Mouse (Mus musculus) lung, embryonic 14.5 days (tissue): Measurements from ENCODE around the gene Rasgef1b. TPM values are rescaled to one million over a fixed set of nuclear protein-coding genes. Genes with fewer than 3 reads are reported as not detected.
A peak's percentile ranks its signal among the peaks of the same experiment; 100 is the strongest.

Source experiments
- ATAC-seq: fragments of 200-750 bp; cut with Nextera tagmentation; 2 replicates; pipeline ENCODE4 v1.8.0; 2017; ENCODE audit warnings: mild to moderate bottlenecking, moderate TSS enrichment, moderate library complexity; ENCODE audit not compliant: insufficient read depth
- DNase-seq: peaks from one replicate; pipeline ENCODE4 v3.0.0-alpha.2; 2015
- H3K27ac ChIP-seq: fragments of 300-500 bp; sonication (generic); 2 replicates; pipeline ENCODE4 v1.5.1; 2014; ENCODE audit warnings: low read depth, mild to moderate bottlenecking, moderate library complexity
- H3K27me3 ChIP-seq: fragments of 300-500 bp; sonication (generic); 2 replicates; pipeline ENCODE4 v1.6.1; 2014; ENCODE audit warnings: low read length, control low read depth; ENCODE audit not compliant: insufficient read depth
- H3K36me3 ChIP-seq: fragments of 300-500 bp; sonication (generic); 2 replicates; pipeline ENCODE4 v1.6.1; 2014; ENCODE audit warnings: control low read depth; ENCODE audit not compliant: insufficient read depth
- H3K4me1 ChIP-seq: fragments of 300-500 bp; sonication (generic); 2 replicates; pipeline ENCODE4 v1.6.1; 2014; ENCODE audit warnings: antibody characterized with exemption, control low read depth; ENCODE audit not compliant: insufficient read depth
- H3K4me2 ChIP-seq: fragments of 300-500 bp; sonication (generic); 2 replicates; pipeline ENCODE4 v1.6.1; 2014; ENCODE audit warnings: mild to moderate bottlenecking
- H3K4me3 ChIP-seq: fragments of 300-500 bp; sonication (generic); 2 replicates; pipeline ENCODE4 v1.5.1; 2014; ENCODE audit warnings: low read depth, low read length
- H3K9ac ChIP-seq: fragments of 300-500 bp; sonication (generic); 2 replicates; pipeline ENCODE4 v1.6.1; 2014
- H3K9me3 ChIP-seq: fragments of 300-500 bp; sonication (generic); 2 replicates; pipeline ENCODE4 v1.6.1; 2016; ENCODE audit warnings: low read depth, low read length, control low read depth
- CTCF ChIP-seq: IDR thresholded peaks from 2 replicates; pipeline ENCODE4 v1.5.1; 2016; ENCODE audit warnings: antibody characterized with exemption, low read depth
- WGBS: fragments of 180-500 bp; shearing (Covaris S2); extraction: QIAGEN DNeasy Blood & Tissue Kit; methylation state at CpG from one replicate; pipeline ENCODE4 v1.1.7; 2014; 5-methylcytosine and 5-hydroxymethylcytosine counted together
- polyA plus RNA-seq: library from polyadenylated mRNA; unstranded; fragments of >200 nt; fragmentation: Nextera tagmentation; extraction: Ambion mirVana; gene quantifications from 2 replicates; pipeline ENCODE4 v1.2.1, GENCODE M21; 2014

Rasgef1b gene
- polyA plus RNA-seq, 1 experiment from 2014 or later: 15.9 TPM

DNA sequence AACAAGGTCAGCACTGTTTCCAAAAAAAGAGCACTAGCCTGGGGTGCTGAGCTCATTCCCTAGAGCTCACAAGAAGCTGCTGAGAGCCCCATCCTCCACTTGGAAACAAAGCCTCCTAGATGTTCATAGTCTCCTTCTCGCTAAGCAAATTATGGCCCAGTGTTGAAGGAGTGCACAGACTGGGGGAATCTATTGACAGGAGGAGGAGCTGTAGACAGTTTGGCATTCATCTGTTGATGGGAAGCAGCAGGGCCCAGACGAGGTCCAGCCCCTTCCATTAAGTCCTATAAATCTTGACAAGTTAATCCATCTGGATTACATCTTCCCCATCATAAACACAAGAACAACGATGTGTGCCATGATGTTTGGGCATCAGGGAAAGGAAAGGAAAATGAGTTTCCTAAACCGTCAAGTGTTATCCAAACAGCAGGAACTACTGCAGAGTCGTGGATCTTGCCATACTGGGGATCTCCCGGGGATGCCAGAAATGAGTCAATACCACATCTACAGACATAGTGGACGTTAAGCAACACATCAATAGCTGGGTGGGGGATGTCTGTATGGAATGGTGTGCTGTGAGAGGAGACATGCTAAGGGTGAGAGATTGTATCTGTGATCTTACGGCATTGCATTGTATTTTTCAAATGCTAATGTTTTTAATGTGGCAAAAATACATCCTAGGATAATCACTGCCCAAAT lies 206.1 kb downstream of the Rasgef1b start:
- no peak for TF ChIP-seq CTCF
- no peak overlapping the region for H3K4me2 ChIP-seq
- H3K4me1 ChIP-seq: peaks cover 18% of the 10 kb centered on the region
- DNase-seq (peak; percentile 88), ATAC-seq (peak; percentile 94)
- 22% methylated on average over 8 of the region's 8 CpGs for WGBS
- no peaks in the 10 kb centered on the region for H3K27me3 ChIP-seq
- H3K36me3 ChIP-seq: no peaks in the 10 kb centered on the region
- no peak overlapping the region for H3K9ac ChIP-seq
- H3K27ac ChIP-seq: peak overlapping the region; percentile 77
- H3K4me3 ChIP-seq: no peak overlapping the region
- no peaks in the 10 kb centered on the region for H3K9me3 ChIP-seq

GRCm38 (mm10) chr5:99521411-99521810 lies 207.5 kb downstream of the Rasgef1b start:
- Histone ChIP-seq H3K27me3 (no peaks in the 10 kb centered on the region), H3K9ac (no peak overlapping the region), H3K36me3 (no peaks in the 10 kb centered on the region), H3K4me1 (peaks cover 12% of the 10 kb centered on the region; the same call in 1 of the 2 replicates), H3K4me3 (no peak overlapping the region), H3K4me2 (no peak overlapping the region), H3K9me3 (no peaks in the 10 kb centered on the region), H3K27ac (0 out of 2 replicates have a peak overlapping the region, but pooled peaks have one; percentile 52)
- TF ChIP-seq CTCF: no peak
- no peak for ATAC-seq
- peak; percentile 87 for DNase-seq
- 44% methylated on average over 4 of the region's 4 CpGs for WGBS

DNA sequence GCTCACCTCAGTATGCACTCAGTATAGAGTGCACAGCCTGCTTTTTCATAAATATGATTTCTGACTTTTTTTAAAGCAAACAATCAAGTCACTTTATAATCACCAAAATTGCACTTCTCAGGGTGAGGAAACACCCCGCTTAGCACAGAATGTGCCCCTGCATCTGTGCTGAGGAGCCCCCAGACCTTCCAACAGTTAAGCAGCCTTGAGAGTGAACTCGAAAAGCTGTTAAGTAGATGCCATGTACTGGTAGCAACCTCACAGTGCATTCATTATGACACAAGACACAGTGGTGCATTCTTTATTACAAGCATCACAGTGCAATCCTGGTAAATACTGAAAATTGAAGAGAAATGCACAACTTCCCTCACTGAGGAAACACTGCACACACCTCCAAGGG lies 209.3 kb downstream of the Rasgef1b start:
- H3K4me1 ChIP-seq: peaks cover 12% of the 10 kb centered on the region; the same call in 1 of the 2 replicates
- no peak overlapping the region for H3K27ac ChIP-seq
- 73% methylated on average over 2 of the region's 2 CpGs for WGBS
- H3K9me3 ChIP-seq: no peaks in the 10 kb centered on the region
- H3K36me3 ChIP-seq: no peaks in the 10 kb centered on the region
- TF ChIP-seq CTCF: no peak
- ATAC-seq (no peak), DNase-seq (no peak)
- no peaks in the 10 kb centered on the region for H3K27me3 ChIP-seq
- no peak overlapping the region for H3K4me2 ChIP-seq
- no peak overlapping the region for H3K4me3 ChIP-seq
- no peak overlapping the region for H3K9ac ChIP-seq

- peaks cover 12% of the 10 kb centered on the region; the same call in 1 of the 2 replicates for H3K4me1 ChIP-seq
- 35% methylated on average over 4 of the region's 4 CpGs for WGBS
- H3K4me3 ChIP-seq: no peak overlapping the region
- H3K36me3 ChIP-seq: no peaks in the 10 kb centered on the region
- H3K27ac ChIP-seq: no peak overlapping the region
- no peaks in the 10 kb centered on the region for H3K9me3 ChIP-seq
- no peak for TF ChIP-seq CTCF
- no peak overlapping the region for H3K4me2 ChIP-seq
- no peak overlapping the region for H3K9ac ChIP-seq
- DNase-seq (peak; percentile 57), ATAC-seq (no peak)
- H3K27me3 ChIP-seq: no peaks in the 10 kb centered on the region
Observed at GRCm38 (mm10) chr5:99519023-99519422, 209.8 kb downstream of the Rasgef1b start.

DNA sequence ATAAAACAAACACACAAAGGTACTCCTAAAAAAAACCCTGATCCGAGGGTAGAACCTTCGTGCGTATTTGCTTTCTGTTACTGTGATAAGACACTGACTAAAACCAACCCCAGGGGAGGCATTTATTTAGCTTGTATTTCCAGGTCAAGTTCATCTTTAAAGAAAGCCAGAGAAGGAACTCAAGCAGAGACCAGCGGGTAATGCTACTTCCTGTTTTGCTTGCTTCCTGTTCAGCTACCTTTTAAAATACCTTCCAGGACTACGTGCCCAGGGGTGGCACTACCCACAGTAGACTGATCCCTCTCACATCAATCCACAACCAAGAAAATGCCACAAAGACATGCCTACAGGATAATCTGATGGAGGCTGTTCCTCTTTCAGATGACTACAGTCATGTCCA lies 212.7 kb downstream of the Rasgef1b start:
- Histone ChIP-seq H3K4me2 (no peak overlapping the region), H3K4me3 (no peak overlapping the region), H3K9me3 (no peaks in the 10 kb centered on the region), H3K9ac (no peak overlapping the region), H3K36me3 (no peaks in the 10 kb centered on the region), H3K27ac (no peak overlapping the region), H3K4me1 (peaks cover 7% of the 10 kb centered on the region; the same call in 1 of the 2 replicates), H3K27me3 (no peaks in the 10 kb centered on the region)
- 69% methylated on average over 5 of the region's 5 CpGs for WGBS
- no peak for TF ChIP-seq CTCF
- DNase-seq: no peak
- no peak for ATAC-seq

DNA sequence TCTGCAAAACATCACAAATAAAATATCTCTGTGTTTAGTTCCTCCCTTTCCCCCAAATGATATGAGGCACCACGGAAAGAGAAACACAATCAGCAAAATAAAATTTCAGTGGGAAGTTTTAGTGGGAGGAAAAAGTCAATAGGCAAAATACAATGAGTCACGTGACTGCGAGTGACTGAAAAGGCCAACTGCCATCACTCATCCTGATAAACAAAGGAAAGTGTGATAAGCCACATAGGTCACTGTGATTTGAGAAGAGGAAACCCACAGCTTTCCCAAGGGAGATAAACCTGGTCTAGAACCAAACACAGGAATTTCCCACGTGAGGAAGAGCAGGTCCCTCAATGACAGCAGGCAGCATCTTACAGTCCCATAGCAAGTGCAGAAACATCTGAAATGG lies 213.1 kb downstream of the Rasgef1b start:
- Histone ChIP-seq H3K4me3 (no peak overlapping the region), H3K36me3 (no peaks in the 10 kb centered on the region), H3K9ac (no peak overlapping the region), H3K9me3 (no peaks in the 10 kb centered on the region), H3K4me2 (no peak overlapping the region), H3K27me3 (no peaks in the 10 kb centered on the region), H3K27ac (no peak overlapping the region), H3K4me1 (peaks cover 3% of the 10 kb centered on the region; the same call in 1 of the 2 replicates)
- no peak for TF ChIP-seq CTCF
- 48% methylated on average over 4 of the region's 4 CpGs for WGBS
- DNase-seq (no peak), ATAC-seq (no peak)

- no peak overlapping the region for H3K27ac ChIP-seq
- H3K4me1 ChIP-seq: no peaks in the 10 kb centered on the region
- H3K9me3 ChIP-seq: no peaks in the 10 kb centered on the region
- H3K27me3 ChIP-seq: no peaks in the 10 kb centered on the region
- 76% methylated on average over 9 of the region's 9 CpGs for WGBS
- H3K9ac ChIP-seq: no peak overlapping the region
- no peak for DNase-seq
- no peak overlapping the region for H3K4me2 ChIP-seq
- ATAC-seq: no peak
- no peak for TF ChIP-seq CTCF
- H3K4me3 ChIP-seq: no peak overlapping the region
- H3K36me3 ChIP-seq: no peaks in the 10 kb centered on the region
Observed at GRCm38 (mm10) chr5:99513209-99513880, 215.5 kb downstream of the Rasgef1b start.
